Mouse (Mus musculus) lung, adult 18-20 months (tissue): Measurements from ENCODE around the gene Relch.
"Not testable (repeated sequence)": the region's sequence is repeated elsewhere in the genome, so short reads cannot be mapped to it uniquely, and the experiment has no call there.

ENCODE experiments used
- DNase-seq, 2 experiments: peaks; one replicate each; pipeline ENCODE4 v3.0.0; 2022; ENCODE audit warnings: mixed read lengths in 2 of 2

Gene Relch

DNA sequence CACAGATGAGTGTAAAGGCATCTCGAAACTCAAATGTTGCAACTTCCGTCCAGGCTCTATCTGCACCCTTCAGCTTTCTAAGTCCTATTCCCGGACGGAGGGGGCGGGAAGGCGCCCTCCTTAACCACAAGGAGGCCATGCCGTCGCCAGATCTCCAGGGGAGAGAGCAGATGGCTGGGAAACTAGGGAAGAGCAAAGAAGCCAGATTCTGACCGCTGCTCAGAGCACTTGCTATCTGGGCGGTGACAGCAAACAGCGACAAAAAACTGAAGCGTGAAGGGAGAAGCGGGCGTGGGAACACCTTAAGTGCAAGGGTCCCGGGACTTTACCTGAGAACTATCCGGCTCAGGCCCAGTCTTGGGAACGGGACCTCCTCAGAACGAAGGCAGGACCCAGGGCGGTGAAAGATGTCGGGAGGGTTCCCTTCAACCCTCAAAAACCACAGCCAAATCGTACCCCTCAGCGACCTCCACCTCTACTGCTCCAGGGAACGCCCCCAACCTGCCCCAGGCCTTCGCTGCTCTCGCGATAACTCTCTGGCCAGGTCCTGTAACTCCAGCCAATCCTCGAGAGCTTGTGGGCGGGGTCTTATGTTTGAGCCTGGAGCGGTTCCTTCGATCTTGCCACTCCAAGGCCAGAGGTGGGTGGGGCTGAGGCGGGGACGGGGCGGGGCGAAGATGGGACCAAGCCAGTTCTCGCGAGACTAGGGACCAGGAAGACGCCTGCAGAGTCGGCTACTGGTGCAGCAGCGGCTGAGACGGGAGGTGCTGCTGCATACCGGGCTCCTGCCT, at the start of gene Relch, which contains the start of gene Pign:
Gene Relch (plus strand): TSS at position 691 of the 791 bp plus-strand sequence.
Gene Pign (minus strand): TSS at position 507 of the 791 bp plus-strand sequence.
- peak; percentile 99 for DNase-seq

GRCm38 (mm10) chr1:105630481-105630880, 33.2 kb upstream of the Relch start:
- DNase-seq = peak in 1 of 2 experiments; percentile 10

DNA sequence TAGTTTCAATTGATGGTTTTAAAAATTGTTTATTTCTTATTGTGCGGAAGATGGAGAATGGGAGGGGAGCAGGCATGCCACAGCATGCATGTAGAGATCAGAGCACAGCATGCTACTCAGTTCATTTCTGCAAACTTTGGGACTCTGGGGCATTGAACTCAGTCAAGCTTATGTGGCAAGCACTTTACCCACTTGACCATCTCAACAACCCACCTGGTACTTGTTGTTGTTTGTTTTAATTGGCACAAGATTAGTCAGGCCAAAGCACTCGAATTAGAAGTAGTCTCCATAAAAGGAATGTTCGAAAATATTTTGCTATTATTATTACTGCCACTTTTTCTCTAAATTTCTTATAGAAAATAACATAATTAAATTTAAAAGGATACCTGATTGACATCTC, 19.6 kb upstream of the Relch start:
- peak; percentile 30 to 64 for DNase-seq

GRCm38 (mm10) chr1:105650650-105651049, 13.0 kb upstream of the Relch start:
- DNase-seq = no peak

- no peak for DNase-seq
Observed at GRCm38 (mm10) chr1:105653981-105654380, 9.7 kb upstream of the Relch start.

DNA sequence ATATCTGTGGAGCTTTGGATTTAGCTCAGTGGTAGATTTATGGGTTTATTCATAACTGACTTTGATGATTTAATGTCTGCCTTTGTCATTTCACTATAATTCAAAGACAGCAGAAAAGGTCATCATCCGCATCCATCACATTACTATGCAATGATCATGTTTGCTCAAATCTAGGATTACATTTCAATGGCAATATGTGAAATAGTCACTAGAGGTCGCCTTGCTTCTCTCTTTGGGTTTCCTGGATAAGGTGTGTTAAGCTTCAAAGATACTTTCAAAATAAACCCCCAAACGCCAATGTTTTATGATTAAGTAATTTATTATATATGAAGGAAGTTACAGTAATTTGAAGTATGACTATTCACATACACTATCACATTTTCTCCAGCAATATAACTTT, 3.6 kb upstream of the Relch start:
- DNase-seq = peak in 1 of 2 experiments; percentile 37

DNA sequence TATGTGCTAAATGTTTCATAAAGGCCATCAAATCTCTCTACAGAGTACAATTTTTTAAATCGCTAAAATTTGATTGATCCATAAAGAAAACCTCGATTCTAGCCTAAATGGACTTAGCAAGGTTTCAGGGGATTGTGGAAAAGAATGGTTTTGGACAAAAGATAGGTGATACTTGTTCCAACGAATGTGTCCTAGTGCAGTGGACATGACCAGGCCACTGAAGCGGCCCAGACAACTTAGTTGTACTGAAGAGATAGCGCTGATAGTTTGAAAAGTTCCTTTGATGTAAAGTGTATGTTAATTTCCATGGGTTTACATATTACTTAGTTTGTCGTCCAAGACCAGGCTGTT, 866 bp upstream of the Relch start:
- no peak for DNase-seq

- peak in 1 of 2 experiments; percentile 2 for DNase-seq
Observed at GRCm38 (mm10) chr1:105663962-105664812, 526 bp downstream of the Relch start.

GRCm38 (mm10) chr1:105669700-105670099, 6.0 kb downstream of the Relch start:
- DNase-seq = peak in 1 of 2 experiments; percentile 5

DNA sequence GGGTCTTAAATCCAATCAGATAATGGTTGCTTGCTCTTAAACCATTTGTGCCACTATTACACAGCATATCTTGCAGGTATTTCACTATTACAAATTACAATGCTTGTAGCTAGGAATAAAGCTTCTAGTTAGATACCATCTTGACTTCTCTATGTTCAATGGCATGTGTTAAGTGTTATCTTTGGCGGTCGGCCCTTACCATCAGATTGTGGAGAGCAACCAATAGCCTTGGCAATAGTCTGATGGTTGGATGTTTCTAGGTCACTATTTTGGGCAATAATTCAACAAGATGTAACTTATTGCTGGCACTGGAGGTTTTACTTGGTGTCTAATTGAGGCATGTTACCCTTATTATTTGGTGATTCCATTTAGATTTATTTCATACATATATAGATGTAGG, 11.1 kb downstream of the Relch start:
- DNase-seq = no peak

- DNase-seq = peak; percentile 17 to 30
Observed at GRCm38 (mm10) chr1:105680587-105680986, 16.9 kb downstream of the Relch start.

- DNase-seq = no peak
Observed at GRCm38 (mm10) chr1:105685501-105685900, 21.8 kb downstream of the Relch start.

DNA sequence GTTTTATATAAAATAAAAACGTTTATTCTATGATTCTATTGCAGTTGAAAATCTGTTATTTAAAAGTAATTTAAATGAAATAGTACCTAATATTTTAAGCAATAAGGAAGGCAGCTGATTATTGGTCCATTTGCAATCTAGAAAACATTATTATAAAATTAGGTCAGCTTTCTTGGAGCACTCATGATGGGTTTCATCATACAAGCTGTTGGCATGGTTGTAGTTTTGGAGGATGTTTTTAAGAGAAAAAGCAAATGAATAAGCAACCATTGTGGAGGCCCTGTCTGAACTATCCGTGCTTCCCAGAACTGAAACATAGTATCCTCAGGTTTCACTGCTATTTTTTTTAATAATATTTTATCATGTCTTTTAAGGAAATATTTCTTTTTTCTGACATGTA, 31.9 kb downstream of the Relch start:
- no peak for DNase-seq

DNA sequence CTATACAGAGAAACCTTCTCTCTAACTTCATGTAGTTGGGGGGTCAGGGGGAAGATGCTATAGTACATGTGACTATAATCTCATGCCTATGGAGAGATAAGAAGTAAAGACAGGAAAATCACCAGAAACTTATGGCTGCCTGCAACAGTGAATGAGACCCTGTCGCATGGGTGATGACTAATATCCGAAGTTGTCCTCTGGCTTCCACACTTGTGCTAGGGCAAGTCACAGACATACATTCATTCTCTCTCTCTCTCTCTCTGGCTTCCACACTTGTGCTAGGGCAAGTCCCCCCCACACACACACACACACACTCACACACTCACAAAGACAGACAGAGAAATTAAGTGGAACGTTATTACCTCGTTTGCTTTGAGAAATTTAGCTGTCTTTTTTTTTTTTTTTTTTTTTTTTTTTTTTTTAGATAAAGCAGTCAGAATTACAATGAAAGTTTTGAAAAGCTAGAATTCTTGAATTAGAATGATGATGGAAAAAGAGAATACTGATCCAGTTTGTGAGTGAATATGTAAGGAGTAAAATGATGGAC, 37.4 kb downstream of the Relch start:
- DNase-seq = no peak

GRCm38 (mm10) chr1:105709415-105709814, 45.8 kb downstream of the Relch start:
- DNase-seq = no peak

DNA sequence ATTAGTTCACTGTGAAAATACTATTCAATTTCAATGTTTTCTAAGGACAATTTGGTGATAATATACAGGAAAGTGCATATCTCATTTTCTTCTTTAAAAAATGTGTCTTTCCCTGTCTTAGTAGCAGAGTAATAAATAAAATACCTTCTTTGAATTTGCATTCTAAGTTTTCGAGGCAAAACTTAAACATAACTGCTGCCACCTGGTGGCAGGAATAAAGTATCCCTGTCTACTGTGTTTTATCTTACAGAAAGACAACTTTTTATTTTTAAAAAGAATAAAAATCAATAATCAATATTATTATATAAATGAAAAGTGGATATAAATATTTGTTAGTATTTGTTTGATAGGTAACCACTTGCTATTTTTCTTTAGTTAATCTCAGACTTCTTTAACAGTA, 47.6 kb downstream of the Relch start:
- DNase-seq = peak in 1 of 2 experiments; percentile 5

DNA sequence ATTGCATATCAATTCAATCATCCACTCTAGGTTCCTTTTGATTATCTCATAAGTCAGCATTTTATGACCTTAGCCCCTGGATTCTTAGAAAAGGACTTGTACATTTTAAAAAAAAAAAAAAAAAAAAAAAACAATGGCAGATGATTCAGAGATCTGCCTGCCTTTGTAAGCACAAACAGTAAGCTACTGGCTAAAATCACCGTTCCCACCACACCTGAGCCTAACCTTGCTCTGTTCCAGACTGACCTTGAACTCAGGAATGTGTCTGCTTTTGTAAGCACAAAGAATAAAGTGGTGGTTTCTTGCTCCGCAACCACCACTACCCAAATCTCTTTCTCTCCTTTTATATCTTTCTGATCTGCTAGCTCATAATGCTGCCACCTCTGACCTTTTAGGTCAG, 49.2 kb downstream of the Relch start:
- no peak for DNase-seq

- DNase-seq = peak in 1 of 2 experiments; percentile 9
Observed at GRCm38 (mm10) chr1:105718358-105718757, 54.7 kb downstream of the Relch start.

DNA sequence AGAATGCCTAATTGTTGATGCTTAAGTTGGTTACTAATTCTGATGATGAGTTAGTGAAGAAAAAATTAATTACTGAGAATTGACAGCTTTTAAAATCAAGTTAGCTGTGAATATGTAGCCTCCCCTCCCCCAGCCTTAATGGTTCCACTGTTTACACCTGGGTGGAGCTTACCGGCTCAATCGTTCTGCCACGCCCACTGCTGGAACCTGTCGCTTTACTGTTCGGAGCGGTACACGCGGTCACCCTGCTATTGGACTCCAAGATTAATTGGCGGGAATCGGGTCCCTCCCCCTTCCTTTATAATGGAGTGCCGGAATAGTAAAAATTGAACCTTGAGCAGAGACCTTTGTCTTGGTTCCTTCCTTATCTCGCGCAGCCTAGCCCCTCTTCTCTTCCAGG, 65.6 kb downstream of the Relch start:
- not testable (repeated sequence) for DNase-seq

DNA sequence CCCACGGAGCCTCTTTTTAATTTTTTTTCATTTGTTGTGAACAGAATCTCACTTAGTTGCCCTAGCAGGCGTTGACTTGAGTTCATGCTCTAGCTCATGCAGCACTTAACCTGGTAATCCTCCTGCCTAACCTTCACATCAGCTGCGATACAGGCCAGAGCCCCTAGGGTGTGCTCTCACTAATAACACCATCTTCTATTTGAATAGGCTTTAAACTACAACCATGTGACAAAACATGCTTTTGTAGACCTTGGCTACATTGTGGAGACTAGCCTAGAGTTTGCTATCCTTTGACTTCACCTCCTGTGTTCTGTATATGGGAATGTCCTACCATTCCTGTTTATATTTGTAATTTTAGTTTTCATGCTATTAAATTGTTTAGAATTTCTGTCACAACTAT, 71.7 kb downstream of the Relch start:
- DNase-seq = no peak

- no peak for DNase-seq
Observed at GRCm38 (mm10) chr1:105738334-105738733, 74.7 kb downstream of the Relch start.

DNA sequence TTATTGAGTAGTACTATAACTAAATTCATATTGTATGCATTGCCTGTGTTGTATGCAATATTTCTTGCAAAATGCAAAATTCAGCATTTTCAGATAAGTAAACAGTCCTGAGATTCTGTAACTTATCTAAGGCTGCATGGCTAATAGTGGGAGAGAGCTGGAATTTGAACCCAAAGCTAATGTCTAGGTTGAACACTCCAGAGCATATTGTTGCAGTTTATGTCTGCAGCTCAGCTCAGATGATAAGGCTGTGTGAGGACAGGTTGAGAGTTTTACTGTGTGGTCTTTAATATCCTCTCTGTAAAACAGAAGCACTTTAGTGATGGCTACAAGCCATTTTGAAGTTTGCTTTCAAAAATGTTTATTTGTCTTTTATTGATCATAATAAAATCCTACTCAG, 75.8 kb downstream of the Relch start:
- no peak for DNase-seq

GRCm38 (mm10) chr1:105742481-105742880, 78.8 kb downstream of the Relch start:
- no peak for DNase-seq

- DNase-seq = no peak
Observed at GRCm38 (mm10) chr1:105746444-105746843, 82.8 kb downstream of the Relch start.
